Mouse (Mus musculus): ENCODE results near the gene Ptprn2.

The Ptprn2 gene

GRCm38 (mm10) chr12:117175072-117175681, 689.7 kb downstream of the Ptprn2 start:
- no peak for DNase-seq

DNA sequence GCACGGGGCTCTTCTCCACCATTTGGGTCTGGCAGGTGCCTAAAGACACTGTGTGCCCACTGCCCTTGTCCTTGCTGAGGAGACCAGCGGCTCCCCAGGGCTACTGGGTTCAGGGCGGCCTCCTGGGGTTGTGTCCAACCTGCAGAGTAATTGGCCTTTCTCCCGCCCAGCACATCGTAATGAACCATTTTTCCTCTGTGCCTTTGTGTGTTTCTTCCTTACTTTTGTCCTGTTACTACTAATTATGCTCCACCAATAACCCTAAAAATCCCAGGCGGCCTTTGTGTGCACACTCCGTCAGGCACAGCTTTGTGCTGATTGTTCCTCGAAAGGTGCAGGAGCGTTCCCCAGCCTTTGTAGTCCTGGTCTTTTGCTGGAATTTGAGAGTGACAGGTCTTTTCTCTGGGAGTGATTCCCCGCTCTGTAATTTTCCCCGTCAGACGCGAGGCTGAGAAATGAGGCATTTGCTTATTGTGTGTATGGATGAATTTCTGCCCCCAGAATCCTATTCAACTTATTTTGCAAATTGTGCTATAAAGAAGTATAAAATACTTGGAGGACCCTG, 690.8 kb downstream of the Ptprn2 start:
- DNase-seq: no peak

GRCm38 (mm10) chr12:117187167-117187566, 701.6 kb downstream of the Ptprn2 start:
- DNase-seq: no peak

- no peak for DNase-seq
These were observed 706.5 kb downstream of the Ptprn2 start for GRCm38 (mm10) chr12:117192001-117192400.

DNA sequence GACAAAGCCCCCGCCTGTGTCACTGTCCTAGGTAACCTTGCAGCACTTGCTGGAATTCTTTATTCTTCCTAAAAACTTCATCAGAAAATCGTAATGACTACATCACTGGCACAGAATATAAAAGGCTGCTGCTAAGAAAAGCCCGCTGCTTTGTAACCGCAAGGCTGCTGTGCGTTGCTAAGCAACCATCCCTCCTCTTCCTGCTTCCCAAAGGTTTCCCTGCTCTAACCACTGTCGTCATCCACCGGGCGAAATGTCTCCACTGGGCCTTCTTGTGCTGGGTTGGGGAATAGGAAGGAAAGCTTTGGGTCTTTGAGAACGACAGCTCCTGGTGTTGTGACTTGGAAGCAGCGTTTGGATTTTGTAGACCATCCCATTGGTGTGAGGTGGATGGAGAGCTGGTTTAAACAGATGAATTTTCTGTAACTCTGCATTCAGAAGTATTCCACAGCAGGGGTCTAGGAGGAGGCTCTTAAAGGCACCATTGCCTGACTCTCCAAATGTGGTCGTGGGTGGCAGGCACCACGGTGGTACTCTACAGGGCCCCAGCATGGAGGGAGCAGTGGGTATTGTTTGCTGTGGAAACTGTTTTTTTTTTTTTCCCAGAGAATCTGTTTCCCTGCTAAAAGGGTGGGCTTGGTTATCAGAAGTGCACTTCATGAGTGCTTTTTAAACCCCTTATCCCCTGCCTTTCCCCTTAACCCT, 711.4 kb downstream of the Ptprn2 start:
- no peak for DNase-seq

DNA sequence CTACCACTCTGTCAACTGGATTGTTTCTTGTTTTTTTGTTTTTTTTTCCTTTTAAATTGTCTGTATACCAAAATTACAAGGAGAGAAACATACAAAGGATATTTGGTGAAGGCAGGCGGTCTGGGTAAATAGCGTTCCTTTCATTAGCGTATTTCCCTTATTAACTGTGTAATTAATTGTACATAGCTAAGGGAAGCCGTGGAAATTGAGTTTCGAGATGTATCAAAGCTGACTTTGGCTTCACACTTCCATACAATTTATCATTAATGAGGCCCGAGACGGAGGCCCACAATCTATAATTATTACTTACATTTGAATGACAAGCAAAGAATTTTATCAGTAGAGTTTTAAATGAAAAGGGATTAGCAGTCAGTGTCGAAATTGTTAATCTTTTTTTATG, 712.6 kb downstream of the Ptprn2 start:
- no peak for DNase-seq

- peak; percentile 67 for DNase-seq
These were observed 714.6 kb downstream of the Ptprn2 start for GRCm38 (mm10) chr12:117200117-117200516.

- DNase-seq: peak; percentile 13
These were observed 715.1 kb downstream of the Ptprn2 start for GRCm38 (mm10) chr12:117200590-117200989.

- DNase-seq: no peak
These were observed 718.0 kb downstream of the Ptprn2 start for GRCm38 (mm10) chr12:117203506-117203905.

DNA sequence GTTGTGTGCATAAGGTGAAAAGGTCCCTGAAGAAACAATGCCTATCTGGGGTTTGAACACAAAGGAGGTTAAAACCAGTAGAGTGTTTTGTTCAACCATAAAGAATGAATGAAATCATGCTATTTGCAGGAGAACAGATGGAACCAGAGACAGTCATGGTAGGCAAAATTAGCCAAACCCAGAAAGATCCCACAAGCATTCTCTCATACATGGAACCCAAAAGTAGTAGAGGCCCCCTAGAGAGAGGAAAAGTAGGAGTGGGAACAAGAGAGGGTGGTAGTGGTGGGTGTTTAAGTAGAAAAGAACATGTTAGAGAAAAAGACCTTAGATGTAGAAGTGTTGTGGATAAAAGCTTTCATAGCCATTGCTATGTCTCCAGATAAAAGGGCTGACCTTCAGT, 719.4 kb downstream of the Ptprn2 start:
- no peak for DNase-seq

GRCm38 (mm10) chr12:117207421-117208120, 722.1 kb downstream of the Ptprn2 start:
- DNase-seq: no peak

GRCm38 (mm10) chr12:117210467-117210866, 724.9 kb downstream of the Ptprn2 start:
- DNase-seq: no peak

GRCm38 (mm10) chr12:117213531-117213930, 728.0 kb downstream of the Ptprn2 start:
- no peak for DNase-seq

GRCm38 (mm10) chr12:117214272-117214671, 728.8 kb downstream of the Ptprn2 start:
- no peak for DNase-seq

GRCm38 (mm10) chr12:117214919-117215318, 729.4 kb downstream of the Ptprn2 start:
- no peak for DNase-seq

- no peak for DNase-seq
These were observed 736.4 kb downstream of the Ptprn2 start for GRCm38 (mm10) chr12:117221909-117222308.

DNA sequence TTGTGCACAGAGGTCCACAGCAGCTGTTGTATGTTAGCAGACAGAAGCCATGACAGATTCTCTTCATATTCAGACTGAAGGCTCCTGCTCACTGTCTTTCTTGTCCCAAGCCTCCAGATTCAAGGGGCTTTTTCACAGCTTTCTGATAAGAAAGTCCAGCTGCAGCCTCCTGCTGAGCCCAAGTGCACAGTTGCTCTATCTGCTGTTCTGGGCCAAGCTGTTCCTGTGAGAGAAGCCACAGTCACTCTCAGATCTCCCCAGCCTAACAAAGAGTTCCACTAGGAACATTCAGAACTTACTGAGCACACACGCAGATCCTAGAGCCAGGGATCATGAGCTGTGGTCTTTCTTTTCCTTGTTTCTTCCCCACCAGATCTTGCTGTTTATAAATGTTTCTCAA, 738.5 kb downstream of the Ptprn2 start:
- DNase-seq: no peak

GRCm38 (mm10) chr12:117227236-117227635, 741.7 kb downstream of the Ptprn2 start:
- no peak for DNase-seq

DNA sequence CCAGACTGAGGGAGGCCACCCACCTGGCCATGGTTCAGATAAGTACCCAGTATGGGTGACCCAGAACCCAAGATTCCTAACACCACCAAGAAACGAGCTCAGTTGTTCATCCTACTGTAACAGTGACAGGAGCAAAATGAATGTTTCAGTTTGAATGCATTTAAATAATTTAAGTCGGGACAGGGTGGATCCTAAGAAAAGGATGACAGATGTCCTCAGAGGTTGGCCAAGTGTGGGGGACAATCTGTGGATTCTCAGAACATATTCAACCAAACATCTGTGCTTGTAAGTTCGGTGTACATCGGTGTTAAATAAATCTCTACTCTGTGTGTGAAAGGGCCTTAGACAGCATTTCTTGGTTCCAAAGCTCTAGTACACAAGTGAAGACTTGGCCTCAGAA, 743.9 kb downstream of the Ptprn2 start:
- no peak for DNase-seq

GRCm38 (mm10) chr12:117230282-117230681, 744.8 kb downstream of the Ptprn2 start:
- DNase-seq: no peak

GRCm38 (mm10) chr12:117231850-117232249, 746.3 kb downstream of the Ptprn2 start:
- DNase-seq: no peak

DNA sequence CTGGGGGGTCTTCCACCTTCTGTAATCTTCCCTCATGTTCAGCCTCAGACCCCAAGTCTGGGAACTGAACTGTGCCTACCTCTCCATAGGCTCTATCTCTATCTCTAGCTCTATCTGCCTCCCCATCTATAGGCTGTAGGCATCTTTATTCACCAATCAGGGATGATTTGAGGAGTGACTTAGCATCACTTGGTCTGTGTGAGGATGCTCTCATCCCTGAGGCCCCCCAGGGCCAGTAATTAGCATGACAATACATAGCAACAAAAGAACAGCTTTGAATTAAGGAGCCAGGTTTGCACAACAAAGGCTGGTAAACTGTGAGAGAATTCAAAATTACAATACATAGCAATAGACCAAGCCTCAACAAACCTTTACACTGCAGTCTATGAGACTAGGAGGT, 749.6 kb downstream of the Ptprn2 start:
- DNase-seq: no peak

GRCm38 (mm10) chr12:117236020-117236734, 750.7 kb downstream of the Ptprn2 start:
- no peak for DNase-seq

Measured in cerebellum, adult 8-10 months (tissue).